Mouse (Mus musculus): ENCODE data around the gene Chchd1. TPM values are rescaled to one million over a fixed set of nuclear protein-coding genes. Genes with fewer than 3 reads are reported as not detected.

Chchd1 gene
- polyA plus RNA-seq, 1 experiment, result not detected

DNA sequence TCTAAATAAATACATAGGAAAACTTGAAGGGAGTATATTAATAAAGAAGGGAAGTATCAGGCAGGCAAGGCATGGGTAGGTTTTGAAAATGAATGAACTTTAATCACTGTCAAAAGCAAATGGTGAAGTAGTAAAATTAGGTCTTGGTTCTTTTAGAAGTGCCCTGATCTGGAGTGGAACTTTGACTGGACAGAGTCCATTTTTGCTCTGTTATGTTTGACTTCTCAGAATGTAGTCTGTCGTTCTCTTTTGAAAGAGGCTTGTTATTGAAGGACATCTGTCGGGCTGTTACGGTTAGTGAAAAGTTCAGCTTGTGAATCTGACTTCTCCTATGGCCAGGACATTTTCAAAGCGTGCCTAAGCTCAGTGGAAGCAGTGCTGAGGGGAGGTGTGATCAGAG, 24.9 kb upstream of the Chchd1 start:
- whole genome bisulfite sequencing, result 92% methylated on average over 4 of the region's 4 CpGs
- H3K4me1 ChIP-seq (ENCODE audit: control insufficient read depth, insufficient read depth, low read length), result no peaks in the 10 kb centered on the region
- no peak overlapping the region for H3K4me3 ChIP-seq (ENCODE audit: insufficient read depth, low read depth, low read length)
- TF ChIP-seq POLR2A (IDR thresholded peaks at IDR 0.05; ENCODE audit: insufficient read depth, low read depth, low read length) (no peak), CTCF (IDR thresholded peaks at IDR 0.05; ENCODE audit: insufficient read depth, low read depth, low read length) (no peak)
- H3K27ac ChIP-seq (ENCODE audit: insufficient read depth, low read depth, low read length), result no peak overlapping the region

DNA sequence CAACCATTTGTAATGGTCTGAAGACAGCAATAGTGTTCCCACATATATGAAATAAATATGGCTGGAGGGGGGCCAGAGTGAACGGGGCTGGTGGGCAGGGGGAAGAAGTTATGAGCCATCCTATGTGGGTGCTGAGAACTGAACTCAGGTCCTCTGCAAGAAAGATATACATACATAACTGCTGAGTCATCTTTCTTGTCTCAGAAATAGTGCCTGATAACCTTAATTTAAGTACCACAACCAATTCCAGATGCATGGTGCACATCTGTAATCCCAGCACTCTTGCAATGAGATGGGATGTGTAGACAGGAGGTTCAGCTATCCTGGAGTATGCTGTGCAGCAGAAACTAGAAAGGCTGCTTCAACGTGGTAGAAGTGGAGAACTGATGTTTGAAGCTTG, 21.1 kb upstream of the Chchd1 start:
- Histone ChIP-seq H3K4me1 (ENCODE audit: control insufficient read depth, insufficient read depth, low read length) (peaks cover 7% of the 10 kb centered on the region; the same call in 1 of the 2 replicates), H3K4me3 (ENCODE audit: insufficient read depth, low read depth, low read length) (no peak overlapping the region), H3K27ac (ENCODE audit: insufficient read depth, low read depth, low read length) (no peak overlapping the region)
- 92% methylated on average over 2 of the region's 2 CpGs for WGBS
- TF ChIP-seq CTCF (IDR thresholded peaks at IDR 0.05; ENCODE audit: insufficient read depth, low read depth, low read length) (no peak), POLR2A (IDR thresholded peaks at IDR 0.05; ENCODE audit: insufficient read depth, low read depth, low read length) (no peak)

DNA sequence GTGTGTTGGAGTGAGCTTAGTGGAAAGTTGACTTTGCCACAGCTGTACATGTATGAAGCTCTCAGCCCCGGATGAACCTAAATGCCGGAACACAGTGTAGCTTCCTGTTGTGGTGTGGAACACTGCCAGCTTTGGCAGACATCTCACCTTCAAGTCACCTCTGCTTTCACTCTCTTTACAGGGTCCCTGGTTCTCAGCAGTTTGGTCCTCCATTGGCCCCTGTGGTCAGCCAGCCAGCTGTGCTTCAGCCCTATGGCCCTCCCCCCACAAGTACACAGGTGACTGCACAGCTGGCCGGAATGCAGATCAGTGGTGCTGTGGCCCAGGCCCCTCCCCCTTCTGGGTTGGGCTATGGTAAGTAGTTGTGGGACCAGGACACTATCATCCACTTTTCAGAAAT, 20.3 kb upstream of the Chchd1 start:
- H3K4me3 ChIP-seq (ENCODE audit: insufficient read depth, low read depth, low read length), result no peak overlapping the region
- no peak for TF ChIP-seq CTCF (IDR thresholded peaks at IDR 0.05; ENCODE audit: insufficient read depth, low read depth, low read length)
- no peak for TF ChIP-seq POLR2A (IDR thresholded peaks at IDR 0.05; ENCODE audit: insufficient read depth, low read depth, low read length)
- 68% methylated on average over 3 of the region's 3 CpGs for WGBS

DNA sequence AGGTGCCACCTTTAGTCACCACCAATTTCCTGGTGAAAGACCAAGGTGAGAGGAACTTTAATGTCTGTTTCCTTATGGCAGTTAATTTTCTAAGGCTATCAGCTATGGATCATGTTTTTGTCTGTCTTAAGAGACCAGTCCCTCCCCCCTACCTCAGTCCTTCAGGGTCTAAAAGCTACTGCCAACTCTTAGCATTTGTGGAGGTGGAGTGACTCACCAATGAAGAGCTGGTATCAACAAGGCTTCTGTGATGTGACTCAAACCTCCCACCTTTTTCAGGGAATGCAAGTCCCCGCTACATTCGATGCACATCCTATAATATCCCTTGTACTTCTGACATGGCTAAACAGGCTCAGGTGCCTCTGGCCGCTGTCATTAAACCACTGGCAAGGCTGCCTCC, 16.2 kb upstream of the Chchd1 start:
- Histone ChIP-seq H3K27ac (ENCODE audit: insufficient read depth, low read depth, low read length) (peak overlapping the region; percentile 46; the same call in 1 of the 2 replicates), H3K4me1 (ENCODE audit: control insufficient read depth, insufficient read depth, low read length) (peaks cover 10% of the 10 kb centered on the region; the same call in 1 of the 2 replicates), H3K4me3 (ENCODE audit: insufficient read depth, low read depth, low read length) (no peak overlapping the region)
- 51% methylated on average over 3 of the region's 3 CpGs for WGBS
- TF ChIP-seq CTCF (IDR thresholded peaks at IDR 0.05; ENCODE audit: insufficient read depth, low read depth, low read length) (no peak), POLR2A (IDR thresholded peaks at IDR 0.05; ENCODE audit: insufficient read depth, low read depth, low read length) (no peak)

More for the DNA sequence above, 20.3 kb upstream of the Chchd1 start:
- H3K27ac ChIP-seq (ENCODE audit: insufficient read depth, low read depth, low read length), result no peak overlapping the region
- peaks cover 7% of the 10 kb centered on the region; the same call in 1 of the 2 replicates for H3K4me1 ChIP-seq (ENCODE audit: control insufficient read depth, insufficient read depth, low read length)

DNA sequence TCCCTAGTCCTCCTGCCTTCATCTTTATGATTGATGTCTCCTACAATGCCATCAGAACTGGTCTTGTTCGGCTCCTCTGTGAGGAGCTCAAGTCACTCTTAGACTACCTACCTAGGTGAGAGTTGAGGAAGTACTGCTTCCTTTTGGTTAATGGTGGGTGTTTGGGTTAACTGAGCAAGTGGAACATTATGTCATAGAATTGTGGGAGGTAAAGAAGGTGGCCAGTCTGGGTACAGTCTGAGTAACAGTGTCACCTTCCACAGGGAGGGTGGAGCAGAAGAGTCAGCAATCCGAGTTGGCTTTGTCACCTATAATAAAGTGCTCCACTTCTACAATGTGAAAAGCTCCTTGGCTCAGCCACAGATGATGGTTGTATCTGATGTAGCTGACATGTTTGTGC, 13.8 kb upstream of the Chchd1 start:
- Histone ChIP-seq H3K27ac (ENCODE audit: insufficient read depth, low read depth, low read length) (no peak overlapping the region), H3K4me3 (ENCODE audit: insufficient read depth, low read depth, low read length) (no peak overlapping the region), H3K4me1 (ENCODE audit: control insufficient read depth, insufficient read depth, low read length) (peaks cover 10% of the 10 kb centered on the region; the same call in 1 of the 2 replicates)
- 77% methylated on average over 2 of the region's 2 CpGs for WGBS
- TF ChIP-seq CTCF (IDR thresholded peaks at IDR 0.05; ENCODE audit: insufficient read depth, low read depth, low read length) (no peak), POLR2A (IDR thresholded peaks at IDR 0.05; ENCODE audit: insufficient read depth, low read depth, low read length) (no peak)

DNA sequence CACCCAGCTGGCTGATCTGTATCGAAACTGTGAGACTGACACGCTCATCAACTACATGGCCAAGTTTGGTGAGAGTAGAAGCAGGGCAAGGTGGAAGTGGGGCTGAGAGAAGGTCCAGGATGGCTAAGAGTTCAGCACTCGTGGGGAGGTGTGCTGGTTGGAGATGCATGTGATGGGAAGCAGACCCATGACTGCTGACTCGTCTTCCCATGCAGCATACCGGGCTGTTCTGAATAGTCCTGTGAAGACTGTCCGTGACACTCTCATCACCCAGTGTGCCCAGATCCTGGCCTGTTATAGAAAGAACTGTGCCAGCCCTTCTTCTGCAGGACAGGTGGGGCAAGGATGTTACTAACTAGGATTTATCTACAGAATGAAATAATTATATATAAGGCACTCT, 11.0 kb upstream of the Chchd1 start:
- peaks cover 9% of the 10 kb centered on the region for H3K4me1 ChIP-seq (ENCODE audit: control insufficient read depth, insufficient read depth, low read length)
- WGBS, result 87% methylated on average over 6 of the region's 6 CpGs
- TF ChIP-seq POLR2A (IDR thresholded peaks at IDR 0.05; ENCODE audit: insufficient read depth, low read depth, low read length), result no peak
- TF ChIP-seq CTCF (IDR thresholded peaks at IDR 0.05; ENCODE audit: insufficient read depth, low read depth, low read length), result no peak

DNA sequence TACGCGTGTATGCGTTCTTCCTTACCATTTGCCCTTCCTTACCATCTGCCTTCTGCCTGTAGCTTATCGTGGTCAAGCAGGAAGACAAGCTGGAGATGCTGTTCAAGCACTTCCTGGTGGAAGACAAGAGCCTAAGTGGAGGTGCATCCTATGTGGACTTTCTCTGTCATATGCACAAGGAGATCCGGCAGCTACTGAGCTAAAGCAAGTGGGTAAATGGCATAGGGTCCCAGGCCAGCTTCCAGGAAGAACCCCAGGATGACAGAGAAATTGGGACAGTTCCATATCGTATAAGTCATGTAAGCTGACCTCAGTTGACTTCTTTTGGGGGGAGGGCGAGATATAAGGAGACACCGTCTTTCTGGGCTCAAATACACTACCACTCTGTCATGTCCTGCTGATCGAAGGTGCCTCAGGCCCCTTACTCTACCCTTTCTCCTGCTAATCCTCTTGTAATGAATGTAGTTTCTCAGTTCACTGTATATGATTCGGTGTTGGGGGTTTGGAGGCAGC, 9.2 kb upstream of the Chchd1 start:
- TF ChIP-seq POLR2A (IDR thresholded peaks at IDR 0.05; ENCODE audit: insufficient read depth, low read depth, low read length), result no peak
- TF ChIP-seq CTCF (IDR thresholded peaks at IDR 0.05; ENCODE audit: insufficient read depth, low read depth, low read length), result no peak
- no peak overlapping the region for H3K4me3 ChIP-seq (ENCODE audit: insufficient read depth, low read depth, low read length)
- 92% methylated on average over 10 of the region's 10 CpGs for WGBS
- H3K27ac ChIP-seq (ENCODE audit: insufficient read depth, low read depth, low read length), result no peak overlapping the region
- H3K4me1 ChIP-seq (ENCODE audit: control insufficient read depth, insufficient read depth, low read length), result peaks cover 10% of the 10 kb centered on the region

More for the DNA sequence above, 11.0 kb upstream of the Chchd1 start:
- Histone ChIP-seq H3K27ac (ENCODE audit: insufficient read depth, low read depth, low read length) (no peak overlapping the region), H3K4me3 (ENCODE audit: insufficient read depth, low read depth, low read length) (no peak overlapping the region)

DNA sequence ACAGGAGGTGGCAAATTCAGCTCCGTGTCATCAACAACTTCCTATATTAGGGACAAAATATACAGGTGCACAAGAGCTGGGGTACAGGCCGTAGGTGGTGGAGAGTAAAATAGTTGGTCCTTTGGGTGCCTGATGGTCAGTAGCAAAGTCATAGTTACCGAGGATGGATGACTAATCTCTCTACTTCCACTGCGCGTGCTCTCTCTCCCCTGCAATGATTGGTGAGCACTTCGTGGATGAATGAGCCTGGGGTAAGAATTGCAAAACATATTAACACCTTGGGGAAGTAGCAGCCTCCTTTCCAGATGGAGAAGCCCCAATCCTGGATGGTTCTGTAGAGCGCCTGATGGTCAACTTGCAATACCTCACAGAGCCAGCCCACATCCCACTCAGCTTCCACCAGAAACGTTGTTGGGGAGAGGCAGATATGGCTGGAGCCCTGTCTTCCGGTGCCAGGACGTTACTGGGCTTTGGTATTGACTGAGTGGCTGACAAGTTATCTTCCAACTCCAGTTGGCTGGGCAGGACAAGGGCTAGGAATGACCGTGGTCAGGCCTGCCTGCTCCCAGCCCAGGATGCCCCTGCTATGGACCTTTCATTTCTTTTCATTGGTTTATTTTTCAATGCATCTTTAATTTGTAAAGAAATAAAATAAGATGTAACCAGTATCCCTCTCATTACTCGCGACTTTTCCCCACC, 8.5 kb upstream of the Chchd1 start:
- Histone ChIP-seq H3K4me3 (ENCODE audit: insufficient read depth, low read depth, low read length) (peak overlapping the region; percentile 88), H3K27ac (ENCODE audit: insufficient read depth, low read depth, low read length) (peak overlapping the region; percentile 39), H3K4me1 (ENCODE audit: control insufficient read depth, insufficient read depth, low read length) (peaks cover 10% of the 10 kb centered on the region)
- TF ChIP-seq POLR2A (IDR thresholded peaks at IDR 0.05; ENCODE audit: insufficient read depth, low read depth, low read length), result no peak
- TF ChIP-seq CTCF (IDR thresholded peaks at IDR 0.05; ENCODE audit: insufficient read depth, low read depth, low read length), result no peak
- WGBS, result 41% methylated on average over 13 of the region's 13 CpGs
